Mouse (Mus musculus): ENCODE data around the gene Dab2ip.

DNA sequence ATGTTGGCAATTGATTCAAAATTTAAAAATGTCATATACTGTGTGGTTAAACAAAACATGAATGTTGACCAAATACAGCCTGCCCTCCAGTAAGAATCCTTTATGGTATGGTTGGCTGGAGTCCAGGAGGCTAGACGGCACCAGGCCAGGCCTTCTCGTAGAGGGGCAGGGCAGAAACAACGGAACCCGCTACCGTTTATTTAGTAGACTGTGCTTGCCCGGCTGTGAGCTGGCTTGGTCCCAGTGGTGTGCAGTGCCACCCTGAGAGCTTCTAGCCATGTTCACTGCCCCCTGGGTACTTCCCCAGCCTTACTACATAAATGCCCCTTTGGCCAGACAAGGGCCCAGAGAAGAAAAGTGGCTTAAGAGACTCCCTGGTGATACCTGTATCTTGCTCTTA lies 122.8 kb downstream of the Dab2ip start:
- TF ChIP-seq POLR2A (IDR thresholded peaks at IDR 0.05; ENCODE audit: insufficient read length, low read depth): no peak
- no peak for TF ChIP-seq MAX (IDR thresholded peaks at IDR 0.05; ENCODE audit: low read depth)
- no peak for TF ChIP-seq TCF12 (IDR thresholded peaks at IDR 0.05; ENCODE audit: insufficient read depth, poor library complexity, severe bottlenecking)

Data from myocyte (in vitro differentiated cells).